Mouse (Mus musculus): ENCODE measurements around the gene Ssmem1.

DNA sequence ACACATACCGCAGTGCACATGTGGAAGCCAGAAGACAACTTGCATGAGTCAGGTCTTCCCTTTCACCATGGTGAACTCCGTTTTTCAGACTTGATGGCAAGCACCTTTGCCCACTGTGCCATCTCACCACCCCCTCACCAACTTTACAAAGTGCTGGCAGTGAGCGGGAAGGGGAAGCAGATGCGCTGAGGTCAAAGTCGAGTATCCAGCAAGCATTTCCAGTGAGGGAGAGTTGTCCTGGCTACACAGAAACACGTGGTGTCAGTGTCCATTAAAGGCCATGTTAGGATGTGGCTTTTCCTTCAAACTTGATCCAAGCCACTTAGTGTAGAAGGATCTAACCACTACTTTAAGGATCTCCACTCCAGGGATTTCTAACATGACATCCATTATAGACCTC lies 31.9 kb upstream of the Ssmem1 start:
- TF ChIP-seq HCFC1 (IDR thresholded peaks at IDR 0.05; ENCODE audit: borderline replicate concordance, insufficient read depth, low read length): no peak
- TF ChIP-seq MAFK (IDR thresholded peaks at IDR 0.05; ENCODE audit: insufficient read depth, low read depth, low read length): no peak

Measured in ES-E14 (cell line).